Mouse (Mus musculus) embryonic facial prominence, embryonic 13.5 days (tissue): Measurements from ENCODE around the gene Cox7c. TPM values are rescaled to one million over a fixed set of nuclear protein-coding genes. Genes with fewer than 3 reads are reported as not detected.
"Not testable (repeated sequence)": the region's sequence is repeated elsewhere in the genome, so short reads cannot be mapped to it uniquely, and the experiment has no call there.

ENCODE experiments used
- ATAC-seq: fragments of 200-750 bp; cut with Nextera tagmentation; 2 replicates; pipeline ENCODE4 v1.8.0; 2017; ENCODE audit warnings: low read depth; ENCODE audit not compliant: insufficient number of reproducible peaks, insufficient read depth, low FRiP score, low TSS enrichment
- H3K27ac ChIP-seq: fragments of 300-500 bp; sonication (generic); 2 replicates; pipeline ENCODE4 v1.5.1; 2015; ENCODE audit warnings: moderate library complexity, mild to moderate bottlenecking, inconsistent platforms
- H3K27me3 ChIP-seq: fragments of 300-500 bp; sonication (generic); 2 replicates; pipeline ENCODE4 v1.6.1; 2015; ENCODE audit warnings: mild to moderate bottlenecking, inconsistent platforms
- H3K36me3 ChIP-seq: fragments of 300-500 bp; sonication (generic); 2 replicates; pipeline ENCODE4 v1.6.1; 2015; ENCODE audit warnings: mild to moderate bottlenecking, inconsistent platforms
- H3K4me1 ChIP-seq: fragments of 300-500 bp; sonication (generic); 2 replicates; pipeline ENCODE4 v1.6.1; 2015; ENCODE audit warnings: inconsistent platforms
- H3K4me2 ChIP-seq: fragments of 300-500 bp; sonication (generic); 2 replicates; pipeline ENCODE4 v1.6.1; 2015; ENCODE audit warnings: moderate library complexity, mild to moderate bottlenecking, inconsistent platforms
- H3K4me3 ChIP-seq: fragments of 300-500 bp; sonication (generic); 2 replicates; pipeline ENCODE4 v1.5.1; 2015; ENCODE audit warnings: mild to moderate bottlenecking, inconsistent platforms
- H3K9ac ChIP-seq: fragments of 300-500 bp; sonication (generic); 2 replicates; pipeline ENCODE4 v1.6.1; 2015; ENCODE audit warnings: mild to moderate bottlenecking, inconsistent platforms
- H3K9me3 ChIP-seq: fragments of 300-500 bp; sonication (generic); 2 replicates; pipeline ENCODE4 v1.6.1; 2016; ENCODE audit warnings: inconsistent platforms
- WGBS: fragments of 180-500 bp; shearing (Covaris S2); methylation state at CpG from one replicate; pipeline ENCODE4 v1.1.7; 2015; ENCODE audit warnings: mixed read lengths; 5-methylcytosine and 5-hydroxymethylcytosine counted together
- polyA plus RNA-seq: library from polyadenylated mRNA; unstranded; fragments of >200 nt; fragmentation: Nextera tagmentation; extraction: Ambion mirVana; gene quantifications from 2 replicates; pipeline ENCODE4 v1.2.1, GENCODE M21; 2015

Gene Cox7c
- 652 and 689 TPM in 2 replicates for polyA plus RNA-seq

DNA sequence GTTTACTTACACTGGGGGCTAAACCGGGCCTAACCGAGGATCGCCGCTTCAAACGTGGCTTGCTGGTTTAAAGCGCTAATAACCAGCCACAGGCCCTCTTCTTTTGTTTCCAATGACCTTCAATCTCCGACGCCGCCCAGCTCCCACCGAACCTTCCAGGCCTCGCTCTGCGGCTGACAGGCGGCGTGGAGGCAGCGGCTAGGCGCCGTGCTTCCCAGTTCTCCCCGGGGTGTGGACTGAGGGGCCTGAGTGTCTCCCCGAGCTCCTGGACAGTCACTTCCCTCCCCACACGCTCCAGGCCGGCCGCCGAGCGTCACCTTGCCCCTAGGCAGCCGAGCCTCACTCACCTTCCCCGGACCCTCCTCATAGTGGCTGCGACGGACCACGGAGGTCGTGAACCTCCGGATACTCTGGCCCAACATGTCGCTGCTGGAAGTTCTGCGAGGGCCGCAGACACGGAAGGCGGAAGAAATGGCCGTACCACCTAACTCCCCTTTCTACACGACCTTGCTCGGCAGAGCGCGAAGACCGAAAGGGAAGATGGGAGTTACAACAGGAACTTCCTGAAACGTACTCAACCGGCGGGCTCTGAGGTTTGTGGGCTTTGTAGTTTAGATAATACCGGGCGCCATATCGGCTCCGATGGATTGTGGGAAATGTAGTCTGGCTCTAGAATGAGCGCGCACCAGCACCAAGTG, at the start of gene Cox7c:
Cox7c (minus strand) TSS at position 651 of the 698 bp plus-strand sequence.
- Histone ChIP-seq H3K4me3 (peak within 1 kb of the TSS; percentile 83), H3K4me2 (peak within 1 kb of the TSS; percentile 61), H3K27me3 (no peaks in the 10 kb centered on the region), H3K9ac (peak within 1 kb of the TSS; percentile 100), H3K9me3 (no peaks in the 10 kb centered on the region), H3K27ac (peak within 1 kb of the TSS; percentile 91), H3K36me3 (peaks cover 14% of the 10 kb centered on the region), H3K4me1 (no peaks in the 10 kb centered on the region)
- peak; percentile 94 for ATAC-seq
- under 1% methylated on average over 51 of the region's 51 CpGs for WGBS

GRCm38 (mm10) chr13:86068011-86068724, 21.5 kb upstream of the Cox7c start:
- Histone ChIP-seq H3K27me3 (no peaks in the 10 kb centered on the region), H3K4me3 (no peak overlapping the region), H3K4me1 (no peaks in the 10 kb centered on the region), H3K27ac (no peak overlapping the region), H3K9ac (no peak overlapping the region), H3K4me2 (no peak overlapping the region), H3K36me3 (no peaks in the 10 kb centered on the region), H3K9me3 (no peaks in the 10 kb centered on the region)
- no peak for ATAC-seq
- 77% methylated on average over 3 of the region's 3 CpGs for WGBS

GRCm38 (mm10) chr13:86067508-86067907, 20.8 kb upstream of the Cox7c start:
- H3K9me3 ChIP-seq: no peaks in the 10 kb centered on the region
- no peak overlapping the region for H3K4me3 ChIP-seq

GRCm38 (mm10) chr13:86054091-86054490, 7.4 kb upstream of the Cox7c start:
- not testable (repeated sequence) for H3K4me1 ChIP-seq, H3K36me3 ChIP-seq, H3K9ac ChIP-seq, H3K9me3 ChIP-seq, H3K27ac ChIP-seq, ATAC-seq, H3K27me3 ChIP-seq, H3K4me3 ChIP-seq
- H3K4me2 ChIP-seq: peak overlapping the region; percentile 30; the same call in 1 of the 2 replicates
- 21% methylated on average over 8 of the region's 8 CpGs for WGBS

More at GRCm38 (mm10) chr13:86067508-86067907, 20.8 kb upstream of the Cox7c start:
- ATAC-seq: no peak
- Histone ChIP-seq H3K36me3 (no peaks in the 10 kb centered on the region), H3K4me2 (no peak overlapping the region), H3K27me3 (no peaks in the 10 kb centered on the region), H3K9ac (no peak overlapping the region), H3K4me1 (no peaks in the 10 kb centered on the region), H3K27ac (no peak overlapping the region)

GRCm38 (mm10) chr13:86004907-86005675, 41.6 kb downstream of the Cox7c start:
- H3K27ac ChIP-seq: no peak overlapping the region
- 77% methylated on average over 7 of the region's 7 CpGs for WGBS
- H3K9me3 ChIP-seq: no peaks in the 10 kb centered on the region
- H3K36me3 ChIP-seq: no peaks in the 10 kb centered on the region
- no peak overlapping the region for H3K4me2 ChIP-seq
- no peak overlapping the region for H3K9ac ChIP-seq
- H3K4me3 ChIP-seq: no peak overlapping the region
- no peak for ATAC-seq
- no peaks in the 10 kb centered on the region for H3K4me1 ChIP-seq
- H3K27me3 ChIP-seq: no peaks in the 10 kb centered on the region
